Mouse (Mus musculus) gastrocnemius, postnatal 25 days (tissue): ENCODE data around the gene Ttc7b. TPM values are rescaled to one million over a fixed set of nuclear protein-coding genes. Genes with fewer than 3 reads are reported as not detected.
A peak's percentile ranks its signal among the peaks of the same experiment; 100 is the strongest.

Source experiments
- DNase-seq: peaks from one replicate; pipeline ENCODE4 v3.0.0; 2022
- total RNA-seq, 2 experiments: library from RNA; stranded (reverse); gene quantifications; 1 replicate in 1 of 2; 2 replicates in 1 of 2; pipeline ENCODE4 v1.2.3; 2021

The Ttc7b gene
- total RNA-seq, 2 experiments from 2014 or later = 98.3 to 136 TPM

DNA sequence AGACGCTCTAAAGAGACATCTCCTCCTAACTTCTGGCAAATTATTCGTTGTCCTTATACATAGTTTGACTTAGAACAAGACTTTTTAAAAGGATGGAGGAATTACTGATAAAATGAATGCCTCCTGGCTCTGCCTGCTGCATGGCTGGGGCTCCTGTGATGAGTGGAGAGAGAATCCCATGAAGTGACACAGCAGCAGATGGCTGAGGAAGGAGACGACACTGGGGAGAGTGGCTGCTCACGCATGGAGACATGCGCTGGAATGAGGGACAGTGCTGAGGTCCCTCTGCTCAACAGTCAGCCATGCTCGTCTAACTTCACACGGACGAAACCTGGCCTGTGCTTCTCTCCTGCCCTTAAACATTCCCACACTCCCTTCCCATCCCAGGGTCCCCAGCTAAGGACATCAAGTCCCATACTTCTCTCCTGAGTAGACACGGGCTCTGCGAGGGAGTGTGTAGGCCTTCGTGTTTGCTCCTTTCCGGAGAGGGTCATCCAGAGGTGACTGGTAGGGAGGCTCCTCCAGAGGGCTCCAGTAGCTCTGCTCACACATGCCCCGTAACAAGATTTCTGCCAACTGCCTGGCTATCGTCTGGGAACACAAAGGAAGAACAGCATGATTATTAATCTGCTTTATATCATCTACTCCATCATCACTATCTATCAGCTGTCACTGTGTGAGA, 105.8 kb downstream of the Ttc7b start:
- no peak for DNase-seq

DNA sequence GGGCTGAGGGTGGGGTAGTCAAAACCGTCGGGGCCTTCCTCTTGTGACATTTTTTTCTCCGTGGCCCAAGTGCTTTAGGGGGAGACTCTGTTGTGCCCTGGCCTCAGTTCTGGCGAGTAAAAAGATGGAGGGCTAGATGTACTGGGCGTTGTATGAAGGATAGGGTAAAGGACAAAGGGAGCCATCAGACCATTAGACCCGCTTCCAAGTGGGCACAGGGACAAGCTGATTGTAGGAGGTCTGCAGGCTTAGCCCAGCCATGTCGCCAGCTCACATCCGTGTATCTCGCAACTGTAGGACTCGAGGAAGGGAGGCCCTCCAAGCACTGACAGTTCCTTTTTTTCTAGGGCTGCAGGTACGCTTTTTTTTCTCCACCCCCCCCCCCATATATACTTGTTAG, 111.9 kb downstream of the Ttc7b start:
- no peak for DNase-seq

DNA sequence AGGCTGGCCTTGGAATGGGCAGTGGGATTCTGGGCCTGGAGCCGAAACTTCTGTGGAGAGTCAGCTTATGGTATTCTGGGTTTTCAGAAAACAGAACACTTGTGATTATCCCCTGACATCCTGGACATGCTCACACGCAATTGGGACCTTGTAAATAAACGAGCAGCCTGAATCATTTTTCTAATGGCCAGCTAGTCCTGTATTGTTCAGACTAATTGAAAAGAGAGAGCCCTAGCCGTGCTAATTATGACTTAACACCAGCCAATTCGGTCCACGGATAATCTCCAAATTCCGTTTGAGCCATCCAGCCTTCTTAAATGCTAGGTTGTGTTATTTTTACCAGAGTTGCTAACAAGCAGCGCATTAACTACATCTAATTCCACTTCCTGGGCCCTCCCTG, 112.5 kb downstream of the Ttc7b start:
- no peak for DNase-seq

DNA sequence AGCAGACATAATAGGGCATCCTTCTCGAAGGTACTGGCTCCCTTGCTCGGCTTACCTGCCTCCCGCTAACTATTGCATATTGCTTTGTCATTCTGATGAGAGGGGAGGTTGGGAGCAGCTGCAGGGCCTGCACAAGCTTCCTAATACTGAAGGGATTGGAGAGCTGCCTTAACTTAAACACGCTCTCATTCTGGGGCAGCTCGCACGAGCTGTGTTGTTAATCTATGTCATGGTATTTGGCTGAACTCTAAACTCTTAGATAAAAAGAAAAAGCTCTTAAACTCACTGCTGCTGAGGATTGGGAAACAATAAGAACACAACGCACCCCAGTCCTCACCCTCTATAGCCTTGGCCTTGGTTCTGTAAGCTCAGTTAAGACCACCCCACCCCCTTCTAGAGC, 113.3 kb downstream of the Ttc7b start:
- no peak for DNase-seq

DNA sequence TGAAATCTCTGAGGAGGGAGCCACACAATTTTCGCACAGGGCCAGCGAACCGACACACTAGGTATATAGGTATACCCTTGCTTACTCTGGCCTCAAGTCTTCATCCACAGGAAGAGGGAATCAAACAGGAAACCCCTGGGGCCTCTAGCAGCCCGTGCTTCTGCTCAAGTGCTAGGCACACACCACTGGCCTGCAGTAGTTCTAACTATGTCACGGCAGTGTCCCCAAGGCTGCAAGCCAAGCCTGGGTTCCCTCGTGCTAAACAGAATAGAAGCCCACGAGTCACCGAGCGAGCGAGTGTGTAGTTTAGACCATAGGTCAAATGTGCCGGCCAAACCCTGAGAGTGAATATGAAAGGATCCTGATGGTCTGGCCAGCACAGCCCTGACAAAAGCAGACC, 114.5 kb downstream of the Ttc7b start:
- no peak for DNase-seq

DNA sequence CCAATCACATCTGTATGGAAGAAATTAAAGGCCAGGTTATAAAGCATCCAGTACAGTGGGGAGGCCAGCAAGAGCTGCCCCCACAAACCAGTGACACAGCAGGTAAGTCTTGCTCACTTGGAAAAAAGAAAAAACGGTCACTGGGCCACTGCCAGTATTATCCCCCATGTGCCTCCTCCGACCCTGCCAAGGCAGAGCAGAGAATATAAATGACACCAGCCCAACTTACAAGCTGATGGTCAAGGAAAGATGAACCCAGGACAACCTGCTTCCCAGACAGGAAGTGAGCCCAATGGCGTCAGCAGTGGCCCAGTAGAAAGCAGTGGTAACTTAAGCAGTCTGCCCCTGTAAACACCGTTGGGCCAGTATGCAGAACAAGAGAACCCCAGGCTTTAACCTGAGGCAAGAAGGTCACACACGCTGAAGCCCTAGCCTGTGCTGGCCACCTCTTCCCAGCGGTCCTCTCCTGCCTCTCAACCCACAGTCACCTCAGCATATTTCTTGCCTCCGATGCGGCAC, 115.1 kb downstream of the Ttc7b start:
- DNase-seq = peak; percentile 68

DNA sequence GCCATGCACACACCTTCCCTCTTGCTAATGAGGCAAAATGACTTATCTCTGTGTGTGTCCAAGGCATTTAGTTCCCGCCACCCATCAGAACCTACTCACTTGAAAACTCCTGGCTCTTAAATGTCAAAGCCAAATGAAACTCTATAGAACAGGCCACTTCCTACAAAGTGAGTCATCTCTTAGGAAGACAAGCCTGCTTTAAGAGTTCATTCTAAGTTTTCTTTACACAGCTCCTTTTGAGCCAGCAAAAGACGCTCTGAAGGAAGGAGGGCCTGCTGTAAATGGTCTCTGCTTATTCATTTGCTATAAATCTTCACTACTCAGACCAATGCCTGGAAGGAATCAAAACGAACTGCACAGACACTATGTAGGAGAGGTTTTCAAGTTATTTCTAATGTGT, 116.2 kb downstream of the Ttc7b start:
- no peak for DNase-seq

DNA sequence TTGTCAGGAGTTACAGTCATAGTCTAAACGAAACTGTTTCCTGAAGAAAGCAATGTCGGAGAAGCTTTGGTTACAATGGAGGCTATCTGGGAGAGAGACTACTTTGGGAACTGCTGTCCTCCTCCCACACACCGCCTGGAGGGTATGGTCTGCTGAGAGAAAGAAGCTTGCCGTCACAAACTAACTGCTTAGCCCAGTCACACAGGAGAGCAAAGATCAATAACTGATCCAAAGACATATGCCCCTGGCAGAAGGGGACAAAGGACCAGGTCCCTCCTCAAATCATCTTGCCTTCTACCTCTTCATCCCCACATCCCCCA, 117.7 kb downstream of the Ttc7b start:
- no peak for DNase-seq

DNA sequence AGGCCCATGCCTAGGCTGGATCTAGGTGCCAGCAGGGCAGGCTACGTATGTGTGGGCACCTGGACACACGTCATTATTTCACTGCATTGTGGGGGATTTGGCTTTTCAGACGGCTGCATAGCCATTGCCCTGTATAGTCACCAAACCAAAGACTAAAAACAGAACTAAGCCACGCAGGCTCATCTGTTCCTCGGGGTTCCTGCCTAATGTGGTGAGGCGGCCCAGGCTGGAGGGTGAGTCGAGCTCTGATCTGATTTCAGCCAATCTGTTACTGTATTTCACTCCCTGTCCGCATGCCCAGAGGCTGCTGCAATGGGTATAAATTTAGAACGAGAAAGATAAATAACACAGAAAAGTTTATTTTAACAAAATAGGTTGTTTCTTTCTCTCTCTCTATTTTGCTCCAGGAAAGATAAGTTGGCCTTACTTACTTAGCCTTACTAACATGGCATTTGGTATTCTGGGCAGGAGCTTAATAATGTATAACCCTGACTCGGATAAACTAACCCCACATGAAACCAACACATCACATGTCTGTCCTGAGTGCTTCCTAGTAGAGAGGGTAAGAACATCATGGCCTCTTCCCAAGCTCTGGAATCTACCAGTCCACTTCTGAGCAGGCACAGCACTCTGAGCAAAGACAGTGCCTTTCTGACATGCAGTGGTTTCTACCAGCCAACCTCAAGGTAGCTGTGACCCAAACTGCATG, 118.2 kb downstream of the Ttc7b start:
- peak; percentile 63 for DNase-seq

DNA sequence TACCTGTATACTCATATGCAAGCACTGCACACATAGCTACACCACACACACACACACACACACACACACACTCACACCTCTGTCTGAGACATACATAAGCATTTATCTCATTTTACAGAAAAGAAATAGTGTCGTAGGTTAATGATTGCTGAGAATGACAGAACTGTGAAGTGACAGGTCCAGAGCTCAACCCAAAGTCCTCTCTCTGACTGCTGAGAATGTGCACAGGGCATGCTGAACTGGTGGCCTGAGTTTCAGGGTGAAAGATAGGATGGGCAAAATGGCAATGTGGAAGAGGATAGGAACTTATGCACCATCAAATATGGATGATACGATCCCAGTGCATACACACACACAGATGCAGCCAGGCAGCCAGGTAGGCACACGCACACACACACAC, 120.5 kb downstream of the Ttc7b start:
- no peak for DNase-seq

DNA sequence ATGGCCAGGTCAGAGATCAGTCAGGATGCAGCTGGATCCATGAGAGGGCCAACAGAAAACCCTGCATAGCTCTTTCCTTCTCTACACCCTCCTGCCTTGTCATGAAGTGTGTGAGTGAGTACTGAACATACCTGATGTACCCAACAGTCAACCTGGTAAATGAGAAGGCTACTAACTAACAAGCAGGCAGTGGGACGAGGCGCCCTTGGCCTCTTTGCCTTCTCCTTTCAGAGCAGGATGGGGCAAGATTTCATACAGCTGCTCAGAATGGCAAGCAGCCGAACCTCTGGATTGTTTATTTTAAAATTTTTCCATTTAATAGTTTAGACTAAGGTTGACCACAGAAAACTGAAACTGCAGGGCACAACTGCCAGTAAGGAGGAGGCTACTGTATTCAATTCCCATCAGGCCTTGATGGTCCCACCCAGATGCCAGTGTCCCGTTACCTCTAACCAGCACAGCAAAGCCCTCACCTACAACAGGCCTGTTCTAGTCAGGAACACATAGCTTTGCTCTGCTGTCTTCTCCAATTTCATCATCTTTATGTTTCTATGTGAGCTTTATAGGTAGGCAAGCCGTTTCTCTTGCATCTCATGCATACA, 121.4 kb downstream of the Ttc7b start:
- no peak for DNase-seq

DNA sequence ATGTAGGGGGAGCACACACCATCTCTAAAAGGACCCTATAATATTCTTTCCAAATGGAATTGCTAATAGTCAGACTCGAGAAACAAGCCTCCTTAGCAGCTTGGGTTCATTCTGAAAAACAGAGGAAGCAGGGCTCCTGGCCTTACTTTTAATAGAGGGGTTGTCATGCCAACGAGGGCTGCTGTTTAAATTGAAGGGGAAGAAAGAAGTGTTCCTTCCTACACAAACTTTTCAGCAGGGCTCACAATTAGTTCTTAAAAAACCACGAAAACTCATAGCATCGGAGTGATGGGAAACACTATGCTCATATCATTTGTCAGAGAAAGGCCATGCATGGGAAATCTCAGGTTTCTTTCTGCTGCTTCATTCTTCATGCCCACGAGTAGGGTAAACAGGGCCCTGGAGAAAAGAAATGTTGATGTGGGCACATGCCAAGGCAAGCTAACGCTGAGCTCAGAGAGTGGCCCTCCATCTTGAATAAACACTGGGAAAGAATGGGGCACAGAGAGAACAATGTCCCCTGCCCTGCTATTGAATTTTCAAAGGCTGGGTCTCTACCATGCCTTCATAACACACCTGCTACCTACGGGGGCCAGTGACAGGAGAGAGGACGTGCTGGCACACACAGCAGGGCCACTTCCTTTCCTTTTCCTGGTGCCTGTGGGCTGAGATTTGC, 122.2 kb downstream of the Ttc7b start:
- DNase-seq = no peak

DNA sequence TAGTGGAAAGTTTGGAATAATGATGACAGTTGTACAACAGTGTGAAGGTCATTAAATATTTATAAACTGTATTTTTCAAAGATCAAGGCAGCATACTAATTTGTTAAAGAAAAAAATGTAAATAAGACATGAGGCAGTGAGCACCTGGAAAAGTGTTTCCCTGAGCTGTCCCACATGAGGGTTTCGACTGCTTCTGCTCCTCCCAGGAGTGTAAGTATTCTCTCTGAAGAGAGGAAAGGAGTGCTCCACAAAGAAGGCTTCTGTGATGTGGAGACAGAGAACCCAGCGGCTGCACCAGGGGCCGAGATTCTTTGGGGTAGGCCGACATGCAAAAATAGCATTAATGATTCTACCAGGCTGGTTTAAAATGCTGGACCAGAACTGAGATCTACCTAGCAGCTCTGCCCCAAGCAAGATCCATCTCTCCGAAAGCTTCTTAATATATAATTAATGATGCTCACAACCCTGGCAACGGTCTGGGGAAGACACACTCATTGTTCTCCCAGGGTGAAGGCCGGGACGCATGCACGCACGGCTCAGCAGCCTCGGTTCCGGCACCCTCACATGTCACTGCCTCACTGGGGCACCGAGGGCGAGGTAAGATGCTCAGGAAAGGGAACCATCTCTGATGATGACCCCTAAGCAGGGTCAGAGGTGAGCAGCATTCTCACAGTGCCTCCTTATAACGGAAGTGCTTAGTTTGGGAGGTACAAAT, 123.0 kb downstream of the Ttc7b start:
- DNase-seq = no peak

DNA sequence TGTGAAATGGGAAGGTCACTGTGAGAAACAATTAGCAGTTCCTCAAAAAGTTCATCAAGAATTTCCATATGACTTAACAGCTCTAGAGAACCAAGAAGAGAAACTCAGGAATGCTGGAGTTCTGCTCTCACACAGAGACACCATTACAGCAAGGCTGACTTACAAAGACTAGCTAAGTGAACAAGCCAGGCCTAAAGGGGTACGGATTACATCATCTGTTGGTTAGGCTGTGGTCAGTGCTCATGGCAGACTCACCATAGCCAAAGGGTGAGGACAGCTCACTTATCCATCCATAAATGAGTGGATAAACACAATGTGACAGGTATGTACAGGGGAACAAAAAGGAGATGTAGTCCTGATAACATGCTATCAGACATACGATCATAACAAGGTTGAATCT, 123.8 kb downstream of the Ttc7b start:
- no peak for DNase-seq

DNA sequence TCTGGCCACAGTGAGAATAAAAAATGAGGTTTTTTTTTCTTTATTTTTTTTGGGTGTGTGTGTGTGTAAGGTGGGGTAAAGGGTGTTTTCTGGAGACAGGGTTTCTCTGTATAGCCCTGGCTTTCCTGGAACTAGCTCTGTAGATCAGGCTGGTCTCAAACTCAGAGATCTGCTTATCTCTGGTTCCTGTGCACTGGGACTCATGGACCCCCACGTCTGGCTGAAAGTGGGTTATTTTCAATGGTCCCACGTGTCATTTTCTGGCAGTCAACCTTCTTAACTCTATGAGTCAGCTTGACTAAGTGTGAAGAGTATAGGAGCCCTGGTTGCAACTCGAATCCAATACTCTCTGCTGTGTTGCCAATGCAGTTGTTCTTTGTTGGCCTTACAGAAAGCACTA, 127.1 kb downstream of the Ttc7b start:
- DNase-seq = no peak

DNA sequence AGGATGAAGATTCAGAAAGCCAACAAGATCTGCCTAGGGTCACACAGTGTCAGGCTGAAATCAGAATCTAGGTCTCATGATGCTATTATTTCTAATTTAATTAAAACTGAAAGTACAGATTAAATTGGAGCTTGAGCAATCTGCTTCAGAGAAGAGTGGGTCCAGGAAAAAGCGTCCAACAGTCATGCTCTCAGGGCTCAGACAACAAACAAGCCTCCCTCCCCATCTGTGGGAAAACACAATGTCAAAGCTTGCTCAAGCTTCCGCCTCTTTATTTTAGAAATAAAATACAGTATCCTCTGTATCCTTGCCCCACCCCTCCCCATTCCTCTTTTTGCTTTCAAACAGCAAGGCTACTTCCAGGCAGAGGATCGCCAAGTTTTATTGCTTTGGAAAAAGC, 127.5 kb downstream of the Ttc7b start:
- no peak for DNase-seq

DNA sequence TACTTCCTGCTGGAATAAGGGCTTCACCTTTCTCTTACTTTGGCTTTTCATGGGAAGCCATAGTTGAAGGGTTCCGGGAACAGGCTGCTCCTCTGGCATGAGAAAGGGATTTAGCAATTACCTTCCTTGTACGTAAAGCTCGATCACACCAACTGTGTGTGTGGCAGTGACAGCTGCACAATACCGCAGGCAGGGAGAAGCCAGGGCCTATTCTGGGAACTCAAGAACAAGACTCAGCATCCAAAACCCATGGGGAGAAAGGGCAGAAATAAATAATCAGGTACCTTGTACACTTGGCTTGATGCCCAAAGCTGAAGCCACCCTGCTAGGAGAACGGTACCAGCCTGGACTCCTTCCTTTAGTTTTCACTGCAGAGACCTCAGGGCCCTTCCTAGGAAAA, 128.2 kb downstream of the Ttc7b start:
- DNase-seq = peak; percentile 70

DNA sequence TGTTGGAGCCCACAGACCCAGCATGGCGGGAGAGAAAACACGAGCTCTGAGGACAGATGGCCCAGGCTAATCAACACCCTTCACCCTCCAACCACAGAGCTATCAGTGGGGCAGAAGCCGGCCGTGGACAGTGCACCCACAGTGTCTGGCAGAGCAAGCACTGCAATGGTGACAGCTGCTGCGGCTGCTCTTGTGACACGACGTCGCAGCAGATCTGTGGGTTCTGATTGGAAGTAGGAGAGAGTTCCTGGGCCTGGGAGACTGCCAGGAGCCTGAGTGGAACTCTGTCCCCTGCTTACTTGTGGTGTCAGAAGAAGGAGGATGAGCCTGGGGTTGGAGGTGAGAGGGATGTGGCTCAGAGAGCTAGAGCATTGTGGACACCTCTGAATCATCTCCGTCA, 128.7 kb downstream of the Ttc7b start:
- peak; percentile 38 for DNase-seq

DNA sequence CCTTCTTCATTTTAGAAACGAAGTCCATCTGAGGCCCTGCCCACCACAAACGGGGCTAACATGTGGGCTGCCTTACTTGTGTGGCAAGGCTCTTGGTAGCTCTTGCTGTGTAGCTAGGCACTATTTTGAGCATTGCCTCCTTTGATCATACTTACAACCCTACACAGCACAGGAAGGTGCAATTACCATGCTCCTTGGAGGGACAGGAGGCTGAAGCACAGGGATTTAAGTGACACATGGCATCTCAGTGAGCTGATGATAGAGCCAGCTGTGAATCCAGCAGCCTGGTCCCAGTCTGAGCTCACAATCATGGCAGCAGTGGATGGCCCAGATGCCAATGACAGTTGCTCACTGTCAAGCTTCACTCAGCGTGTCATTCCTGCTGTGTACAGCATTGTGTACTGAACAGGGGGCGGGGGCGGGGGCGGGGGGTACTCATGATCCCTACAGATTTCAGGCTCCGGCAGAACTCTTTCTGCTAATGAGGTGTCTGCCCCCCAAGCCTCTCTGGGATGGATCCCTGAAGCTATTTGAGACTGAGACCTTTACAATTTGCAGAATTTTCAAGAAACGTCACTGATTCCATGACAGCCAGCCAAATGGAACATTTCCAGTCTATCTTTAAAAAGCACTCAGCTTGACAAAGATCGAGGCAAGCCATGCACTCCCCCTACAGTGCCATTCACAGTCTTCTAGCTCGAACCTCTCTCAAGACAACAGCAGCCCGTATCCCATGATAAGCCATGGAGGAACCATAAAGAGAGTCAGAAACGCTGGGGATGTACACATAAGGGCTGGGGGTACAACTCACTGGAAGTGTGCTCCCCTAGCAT, 130.5 kb downstream of the Ttc7b start:
- no peak for DNase-seq

DNA sequence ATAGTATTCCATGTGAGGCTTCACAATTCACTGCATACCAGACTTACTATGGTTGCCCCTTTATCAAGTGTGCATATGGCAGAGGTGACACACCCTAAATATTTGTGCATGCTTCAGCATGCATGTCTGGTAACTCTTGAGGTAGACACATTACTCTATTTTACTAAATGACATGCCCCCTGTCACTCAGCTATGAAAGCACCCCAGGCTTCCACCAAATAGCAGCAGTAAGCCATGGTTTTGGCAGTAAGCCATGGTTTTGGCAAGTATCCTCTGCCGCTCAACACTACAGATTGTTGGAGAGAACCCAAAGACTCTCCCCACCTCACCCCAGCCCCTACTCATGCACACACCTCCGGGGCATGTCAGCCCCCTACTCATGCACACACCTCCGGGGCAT, 134.4 kb downstream of the Ttc7b start:
- DNase-seq = no peak

DNA sequence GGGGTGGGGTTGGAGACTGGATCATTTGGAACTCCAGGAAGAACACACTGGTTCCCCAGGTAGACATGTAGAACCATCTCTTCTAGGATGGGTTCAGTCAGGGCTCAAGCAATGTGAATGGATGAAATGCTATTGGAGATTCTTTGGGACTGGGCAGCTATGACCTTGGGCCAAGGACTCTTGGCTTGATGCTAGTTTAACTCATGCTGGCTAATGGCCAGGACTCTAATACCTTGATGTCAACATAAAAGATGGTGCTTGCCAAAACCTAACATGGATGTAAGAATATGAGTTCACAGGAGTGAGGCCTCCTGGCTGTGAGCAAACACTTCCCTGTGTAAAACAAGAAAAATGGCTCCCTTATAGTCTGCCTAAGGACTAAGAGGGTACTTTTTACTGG, 138.1 kb downstream of the Ttc7b start:
- no peak for DNase-seq

DNA sequence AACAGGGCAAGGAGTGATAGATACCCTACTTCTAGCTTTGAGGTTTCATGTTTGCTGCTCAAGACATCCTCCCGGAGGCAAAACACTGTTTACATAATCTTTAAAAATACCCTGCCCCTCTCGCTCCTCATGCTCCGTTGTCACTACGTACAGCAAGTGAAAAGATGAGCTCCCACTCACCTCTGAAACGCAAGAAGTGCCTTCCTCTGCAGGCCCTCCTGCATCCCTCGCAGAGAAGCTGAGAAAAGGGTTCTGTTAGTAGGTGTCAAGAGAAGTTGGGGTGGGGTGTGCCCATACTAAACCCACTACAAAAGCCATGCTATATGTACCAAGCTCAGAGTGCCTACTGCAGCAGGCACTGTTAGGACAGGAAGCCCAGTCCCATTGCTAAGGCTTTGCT, 138.7 kb downstream of the Ttc7b start:
- DNase-seq = no peak
